Mouse (Mus musculus) left cerebral cortex, adult 2 months (tissue): ENCODE measurements around the gene Sema6d. TPM values are rescaled to one million over a fixed set of nuclear protein-coding genes. Genes with fewer than 3 reads are reported as not detected.
A peak's percentile ranks its signal among the peaks of the same experiment; 100 is the strongest.

Experiments
- DNase-seq, 2 experiments: peaks; one replicate each; pipeline ENCODE4 v3.0.0; 2021 to 2022; ENCODE audit warnings: low spot score in 2 of 2, mixed read lengths in 1 of 2; ENCODE audit errors: extremely low spot score in 1 of 2
- H3K27ac ChIP-seq: fragments of 200-600 bp; 2 replicates; pipeline ENCODE4 v1.8.1; 2022
- H3K4me3 ChIP-seq: fragments of 200-600 bp; 2 replicates; pipeline ENCODE4 v1.8.1; 2022
- CTCF ChIP-seq: fragments of 200-600 bp; IDR thresholded peaks from 2 replicates; pipeline ENCODE4 v1.8.1; 2022; ENCODE audit warnings: antibody characterized with exemption, mild to moderate bottlenecking, moderate library complexity
- intact Hi-C: fragments of 180-260 bp; cut with DNase I; formaldehyde crosslinking; loops from one replicate; pipeline ENCODE4 v1.15.1; 2025
- total RNA-seq, 2 experiments: library from RNA; stranded (reverse); gene quantifications; 2 replicates each; pipeline ENCODE4 v1.2.3; 2021

Sema6d gene
- total RNA-seq, 2 experiments from 2014 or later: 45.3 to 50.4 TPM

DNA sequence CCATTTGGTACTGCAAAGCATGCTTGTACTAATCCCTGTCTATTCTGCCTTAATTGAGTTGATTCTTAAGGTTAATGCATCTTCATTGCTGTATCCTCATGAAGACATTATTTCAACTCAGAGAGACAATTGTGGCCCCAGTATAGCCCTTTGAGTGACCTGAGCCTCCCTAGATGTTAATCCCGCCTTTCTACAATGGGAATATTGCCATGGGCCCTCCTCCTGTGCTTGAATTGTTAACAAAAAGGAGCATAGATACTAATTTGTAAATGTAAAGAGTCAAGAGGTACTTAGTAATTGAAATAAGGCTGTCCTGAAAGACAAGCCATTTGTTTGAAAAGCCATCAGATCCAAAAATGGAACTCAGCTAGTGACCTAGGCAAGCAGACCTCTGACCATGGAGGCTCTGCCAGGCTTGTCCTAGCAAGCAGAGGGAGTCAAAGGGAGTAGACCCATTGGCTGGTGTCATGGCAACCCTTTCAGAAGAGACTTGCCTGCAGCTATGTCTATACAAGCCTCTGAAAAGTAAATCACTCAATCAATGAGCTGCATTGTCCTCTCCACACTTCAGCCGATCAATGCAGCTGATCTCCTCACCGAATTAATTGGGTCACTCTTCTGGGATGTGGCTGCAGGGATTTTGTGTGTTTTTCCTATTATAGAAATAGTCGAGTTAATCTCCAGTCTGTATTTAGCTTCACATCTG, 416.2 kb downstream of the Sema6d start:
- DNase-seq: no peak
- H3K4me3 ChIP-seq: no peak overlapping the region
- no peak overlapping the region for H3K27ac ChIP-seq
- TF ChIP-seq CTCF: no peak
- intact Hi-C loops: no loop called here

DNA sequence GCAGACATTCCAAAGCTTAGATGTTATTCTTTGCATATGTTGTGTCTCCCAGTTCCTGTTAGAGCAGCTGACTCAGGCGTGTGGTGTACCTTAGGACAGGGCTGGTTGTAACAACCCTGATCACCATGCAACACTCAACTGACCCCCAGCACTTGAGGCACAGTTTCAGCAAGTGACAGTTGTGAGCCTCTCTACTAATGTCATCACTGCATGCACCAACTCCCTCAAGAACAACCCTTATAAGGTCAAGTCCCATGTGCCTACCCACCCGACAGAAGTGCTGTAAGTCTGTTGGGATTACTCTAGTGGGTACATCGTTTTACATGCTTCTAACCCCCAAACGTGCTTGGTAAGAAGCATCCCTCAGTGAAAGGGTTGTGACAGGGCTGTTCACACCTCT, 418.0 kb downstream of the Sema6d start:
- intact Hi-C loops: no loop called here
- TF ChIP-seq CTCF: no peak
- H3K27ac ChIP-seq: no peak overlapping the region
- DNase-seq: no peak
- H3K4me3 ChIP-seq: no peak overlapping the region

DNA sequence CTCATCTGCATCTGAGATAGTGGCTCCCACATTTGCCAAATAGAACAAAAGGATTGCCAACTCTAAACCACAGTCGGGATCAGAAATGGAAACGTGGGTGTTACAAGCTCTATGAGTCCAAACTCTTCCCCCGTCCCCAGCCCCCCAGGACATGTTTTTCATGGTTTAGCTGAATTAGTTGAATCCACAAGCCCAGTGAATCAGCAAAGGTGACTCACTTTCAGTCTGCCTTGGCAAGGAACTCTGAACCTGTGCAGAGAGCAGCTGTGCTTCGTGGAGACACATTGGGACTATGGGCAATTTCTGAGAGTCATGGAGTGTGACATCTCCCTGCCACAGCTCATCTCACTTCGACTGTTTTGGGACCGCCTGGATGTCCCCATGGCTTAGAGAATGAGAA, 419.7 kb downstream of the Sema6d start:
- peak; percentile 36 to 50 for DNase-seq
- TF ChIP-seq CTCF: no peak
- intact Hi-C loops: no loop called here
- no peak overlapping the region for H3K27ac ChIP-seq
- H3K4me3 ChIP-seq: no peak overlapping the region

DNA sequence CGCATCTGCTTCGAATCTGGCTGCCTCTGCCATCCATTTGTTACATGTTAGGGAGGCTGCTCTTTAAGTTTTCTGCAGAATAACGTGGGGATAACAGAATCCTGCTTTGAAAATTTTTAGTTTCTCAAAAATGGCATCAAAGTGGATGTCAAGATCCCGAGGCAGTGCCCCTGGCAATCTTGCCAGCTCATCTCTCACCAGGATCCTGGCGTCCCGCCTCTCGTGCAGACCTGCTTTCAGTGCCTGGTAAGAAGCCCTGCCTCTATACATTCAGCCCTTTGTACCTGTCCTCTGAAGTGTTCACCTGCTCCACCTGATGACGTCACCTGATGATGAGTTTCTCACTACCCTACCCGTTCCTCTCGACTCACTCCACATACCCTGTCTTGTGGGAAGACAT, 422.1 kb downstream of the Sema6d start:
- H3K27ac ChIP-seq: no peak overlapping the region
- no peak for DNase-seq
- intact Hi-C loops: no loop called here
- H3K4me3 ChIP-seq: no peak overlapping the region
- no peak for TF ChIP-seq CTCF

DNA sequence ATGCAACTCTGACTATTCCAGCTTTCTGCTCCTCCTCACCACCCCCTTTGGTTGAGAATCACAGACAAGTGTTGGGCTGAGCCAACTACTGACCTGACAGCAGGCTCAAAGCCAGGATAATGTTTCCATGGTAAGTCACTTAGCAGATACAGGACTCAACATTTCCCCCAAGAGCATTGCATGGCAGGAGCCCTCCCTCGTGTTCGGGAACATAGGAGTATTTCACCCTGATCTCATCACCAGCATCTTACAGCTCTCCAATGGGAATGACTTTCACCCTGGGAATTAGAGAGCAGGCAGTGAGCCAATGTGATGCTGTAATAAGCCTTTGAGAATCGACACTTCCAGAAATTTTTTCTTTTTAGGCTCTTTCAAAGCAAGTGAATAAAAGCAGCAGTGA, 432.7 kb downstream of the Sema6d start:
- TF ChIP-seq CTCF: no peak
- H3K27ac ChIP-seq: no peak overlapping the region
- DNase-seq: no peak
- no peak overlapping the region for H3K4me3 ChIP-seq
- intact Hi-C loops: no loop called here

DNA sequence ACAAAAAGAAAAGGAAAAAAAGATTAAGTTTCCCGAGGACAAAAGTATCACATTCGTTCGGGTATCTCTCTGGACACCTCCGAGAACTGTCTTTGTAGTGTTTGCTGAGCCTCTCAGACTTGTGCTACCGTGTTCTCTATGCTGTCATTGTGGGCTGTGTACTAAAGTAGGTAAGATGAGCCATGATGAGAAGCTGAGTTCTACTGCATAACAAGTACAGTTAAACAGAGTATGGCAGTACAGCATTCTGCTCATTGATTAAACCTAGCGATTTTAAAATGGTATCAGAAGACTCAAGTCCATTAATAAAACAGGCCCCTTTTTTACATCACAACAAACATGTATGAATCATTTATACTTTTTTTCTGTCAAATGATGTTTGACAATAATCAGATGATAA, 433.9 kb downstream of the Sema6d start:
- H3K4me3 ChIP-seq: no peak overlapping the region
- no peak overlapping the region for H3K27ac ChIP-seq
- no peak for DNase-seq
- TF ChIP-seq CTCF: no peak
- intact Hi-C loops: no loop called here

DNA sequence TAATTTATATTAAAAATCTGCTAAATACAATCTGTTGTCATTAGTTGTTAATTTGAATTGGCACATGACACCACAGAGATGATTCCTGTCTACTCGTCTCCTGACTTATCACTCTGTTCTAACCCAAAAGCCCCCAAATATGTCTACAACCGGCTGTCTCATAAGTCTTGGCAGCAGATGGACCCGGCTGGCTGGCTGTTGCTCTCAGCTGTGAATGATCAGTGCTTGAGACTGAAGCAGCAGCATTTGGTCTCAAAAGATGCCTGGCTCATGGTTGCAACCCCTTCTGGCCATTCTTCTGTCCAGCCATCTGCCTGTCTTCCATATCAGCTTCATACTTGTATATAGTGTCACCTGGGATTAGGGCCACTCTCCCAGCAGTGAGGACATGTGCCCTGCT, 434.4 kb downstream of the Sema6d start:
- H3K4me3 ChIP-seq: no peak overlapping the region
- no peak for TF ChIP-seq CTCF
- DNase-seq: no peak
- no peak overlapping the region for H3K27ac ChIP-seq
- intact Hi-C loops: no loop called here

DNA sequence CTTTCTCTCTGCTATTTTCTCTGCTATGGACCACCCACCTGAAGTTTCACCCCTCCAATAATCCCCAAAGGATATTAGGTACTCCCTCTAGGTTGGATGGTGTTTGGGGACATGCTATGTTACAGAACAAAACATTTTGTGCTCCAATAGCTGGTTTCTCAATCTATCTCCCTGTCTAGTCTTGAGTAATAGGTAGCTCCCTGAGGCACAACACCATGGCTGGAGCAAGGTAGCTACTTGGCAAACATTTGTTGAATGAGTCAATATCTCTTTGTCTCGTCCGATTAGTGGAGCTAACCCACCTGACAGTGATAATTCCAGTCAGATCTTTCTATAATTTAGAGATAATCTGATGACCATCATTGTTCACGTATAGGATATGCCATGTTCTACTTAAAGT, 437.9 kb downstream of the Sema6d start:
- H3K27ac ChIP-seq: no peak overlapping the region
- no peak overlapping the region for H3K4me3 ChIP-seq
- intact Hi-C loops: no loop called here
- DNase-seq: no peak
- TF ChIP-seq CTCF: no peak

DNA sequence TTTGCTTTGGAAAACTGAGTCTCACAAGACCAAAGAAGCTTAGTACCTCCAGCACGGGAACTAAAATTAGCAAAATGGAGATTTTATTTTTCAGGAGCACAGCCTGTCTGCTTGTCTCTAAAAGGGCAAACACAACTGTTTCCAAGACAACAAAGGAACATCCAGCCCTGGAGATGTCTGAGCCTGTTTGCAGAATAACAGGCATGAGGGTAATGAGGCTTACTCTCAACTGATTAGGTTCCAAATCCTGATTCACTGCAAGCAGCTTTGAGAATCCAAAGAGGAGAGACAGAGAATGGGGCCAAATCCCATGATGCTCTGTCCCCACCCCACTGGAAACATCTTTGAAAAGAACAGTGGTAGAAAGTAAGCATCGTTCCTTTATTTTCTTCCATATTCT, 440.7 kb downstream of the Sema6d start:
- no peak overlapping the region for H3K4me3 ChIP-seq
- no peak for DNase-seq
- TF ChIP-seq CTCF: no peak
- intact Hi-C loops: no loop called here
- H3K27ac ChIP-seq: no peak overlapping the region

DNA sequence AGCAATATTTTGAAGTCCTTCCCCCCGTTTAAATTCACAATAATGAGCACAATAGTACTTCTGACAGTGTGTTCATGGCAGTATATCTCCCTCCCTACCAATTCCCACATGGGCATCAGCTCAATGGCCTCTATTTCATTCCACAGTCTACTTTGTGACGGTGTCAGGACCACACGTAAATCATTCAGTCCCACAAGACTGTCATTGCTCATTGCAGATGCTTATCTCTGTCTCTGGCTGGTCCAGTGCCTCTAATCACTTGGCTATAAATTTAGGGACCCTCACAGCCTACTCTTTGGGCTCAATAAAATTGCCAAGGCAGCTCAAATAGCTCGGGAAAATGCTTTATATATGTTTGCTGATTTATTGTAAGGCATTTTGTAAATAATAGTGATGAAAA, 441.3 kb downstream of the Sema6d start:
- no peak for TF ChIP-seq CTCF
- intact Hi-C loops: no loop called here
- H3K27ac ChIP-seq: no peak overlapping the region
- no peak overlapping the region for H3K4me3 ChIP-seq
- no peak for DNase-seq

DNA sequence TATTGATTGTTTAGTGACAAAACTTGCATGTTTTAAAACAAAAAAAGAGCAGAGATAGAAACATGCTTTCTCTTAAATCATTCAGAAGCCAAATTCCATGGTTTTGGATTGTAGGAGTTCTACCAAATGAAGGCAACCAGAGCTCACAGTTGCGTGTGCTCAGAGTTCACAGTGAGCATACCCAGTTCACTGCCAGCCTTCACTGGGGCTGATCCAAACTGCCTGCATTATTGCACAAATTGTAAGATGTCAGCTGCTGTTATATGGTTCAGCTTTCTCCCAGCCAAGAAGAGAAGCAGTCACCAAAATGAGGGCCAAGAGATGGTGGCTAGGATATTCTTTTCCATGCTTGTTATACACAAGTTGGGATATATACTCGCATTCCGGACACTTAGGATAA, 443.1 kb downstream of the Sema6d start:
- H3K27ac ChIP-seq: no peak overlapping the region
- DNase-seq: no peak
- TF ChIP-seq CTCF: no peak
- H3K4me3 ChIP-seq: no peak overlapping the region
- intact Hi-C loops: no loop called here

DNA sequence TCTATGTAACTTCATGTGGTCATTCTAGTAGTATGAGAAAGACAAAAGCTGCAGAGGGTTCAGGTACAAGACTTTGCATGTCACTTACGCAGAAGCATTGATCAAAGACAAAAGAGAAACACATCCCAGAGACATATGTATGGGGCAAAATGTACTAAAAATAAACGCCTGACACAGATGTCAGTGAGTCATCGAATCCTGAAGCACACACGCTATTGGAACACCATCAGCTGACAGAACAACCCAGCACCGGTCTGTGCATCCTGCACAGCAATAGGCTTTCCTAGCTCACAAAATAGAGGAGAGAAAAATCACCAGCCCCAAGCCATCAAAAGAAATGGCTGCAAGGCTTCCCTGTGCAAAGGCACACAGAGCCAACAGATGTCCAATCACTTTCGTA, 443.8 kb downstream of the Sema6d start:
- intact Hi-C loops: no loop called here
- DNase-seq: peak in 1 of 2 experiments; percentile 20
- Histone ChIP-seq H3K27ac (no peak overlapping the region), H3K4me3 (no peak overlapping the region)
- no peak for TF ChIP-seq CTCF

DNA sequence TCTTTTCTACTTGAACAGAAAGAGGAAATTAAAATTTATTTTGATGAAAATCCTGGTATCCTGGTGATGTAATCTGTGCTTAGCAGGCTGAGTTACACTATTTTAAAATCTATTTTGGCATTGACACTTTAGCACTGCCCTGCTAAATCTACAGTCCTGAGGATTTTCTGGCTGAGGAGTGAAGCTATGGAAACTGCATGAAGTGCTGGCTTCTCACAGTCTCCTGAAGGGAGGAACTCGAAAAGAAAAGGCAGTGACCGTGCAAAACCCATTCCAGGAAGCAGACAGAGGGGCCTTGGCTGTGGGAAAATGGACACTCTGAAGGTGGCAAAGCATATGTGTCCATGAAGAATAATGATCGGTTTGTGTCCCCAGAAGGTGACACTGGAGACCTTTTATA, 460.5 kb downstream of the Sema6d start:
- H3K27ac ChIP-seq: no peak overlapping the region
- H3K4me3 ChIP-seq: no peak overlapping the region
- intact Hi-C loops: no loop called here
- DNase-seq: no peak
- TF ChIP-seq CTCF: no peak
